Mouse (Mus musculus) forebrain, embryonic 15.5 days (tissue): ENCODE measurements around the gene Nedd8. TPM values are rescaled to one million over a fixed set of nuclear protein-coding genes. Genes with fewer than 3 reads are reported as not detected.
A peak's percentile ranks its signal among the peaks of the same experiment; 100 is the strongest.

Experiments
- ATAC-seq: fragments of 200-750 bp; cut with Nextera tagmentation; replicated peaks from 2 replicates; pipeline ENCODE4 v1.8.0; 2017; ENCODE audit warnings: mild to moderate bottlenecking, moderate TSS enrichment, moderate library complexity
- H3K27ac ChIP-seq: fragments of 300-500 bp; sonication (generic); replicated peaks from 2 replicates; pipeline ENCODE4 v1.5.1; 2015; ENCODE audit warnings: mild to moderate bottlenecking, inconsistent platforms
- H3K27me3 ChIP-seq: fragments of 300-500 bp; sonication (generic); 2 replicates; pipeline ENCODE4 v1.6.1; 2015; ENCODE audit warnings: inconsistent platforms
- H3K36me3 ChIP-seq: fragments of 300-500 bp; sonication (generic); 2 replicates; pipeline ENCODE4 v1.6.1; 2015; ENCODE audit warnings: mild to moderate bottlenecking, inconsistent platforms
- H3K4me1 ChIP-seq: fragments of 300-500 bp; sonication (generic); 2 replicates; pipeline ENCODE4 v1.6.1; 2015; ENCODE audit warnings: inconsistent platforms
- H3K4me2 ChIP-seq: fragments of 300-500 bp; sonication (generic); replicated peaks from 2 replicates; pipeline ENCODE4 v1.6.1; 2015; ENCODE audit warnings: mild to moderate bottlenecking, inconsistent platforms
- H3K4me3 ChIP-seq: fragments of 300-500 bp; sonication (generic); 2 replicates; pipeline ENCODE4 v1.5.1; 2015; ENCODE audit warnings: mild to moderate bottlenecking, inconsistent platforms
- H3K9ac ChIP-seq: fragments of 300-500 bp; sonication (generic); replicated peaks from 2 replicates; pipeline ENCODE4 v1.6.1; 2015; ENCODE audit warnings: mild to moderate bottlenecking, inconsistent platforms
- H3K9me3 ChIP-seq: fragments of 300-500 bp; sonication (generic); 2 replicates; pipeline ENCODE4 v1.6.1; 2016; ENCODE audit warnings: inconsistent platforms
- WGBS: fragments of 180-500 bp; shearing (Covaris S2); methylation state at CpG from one replicate; pipeline ENCODE4 v1.1.7; 2015; ENCODE audit warnings: mixed read lengths; 5-methylcytosine and 5-hydroxymethylcytosine counted together
- polyA plus RNA-seq: library from polyadenylated mRNA; unstranded; fragments of >200 nt; fragmentation: Nextera tagmentation; extraction: Ambion mirVana; gene quantifications from 2 replicates; pipeline ENCODE4 v1.2.1, GENCODE M21; 2015

The Nedd8 gene
- polyA plus RNA-seq, 1 experiment from 2014 or later, result 563 TPM

DNA sequence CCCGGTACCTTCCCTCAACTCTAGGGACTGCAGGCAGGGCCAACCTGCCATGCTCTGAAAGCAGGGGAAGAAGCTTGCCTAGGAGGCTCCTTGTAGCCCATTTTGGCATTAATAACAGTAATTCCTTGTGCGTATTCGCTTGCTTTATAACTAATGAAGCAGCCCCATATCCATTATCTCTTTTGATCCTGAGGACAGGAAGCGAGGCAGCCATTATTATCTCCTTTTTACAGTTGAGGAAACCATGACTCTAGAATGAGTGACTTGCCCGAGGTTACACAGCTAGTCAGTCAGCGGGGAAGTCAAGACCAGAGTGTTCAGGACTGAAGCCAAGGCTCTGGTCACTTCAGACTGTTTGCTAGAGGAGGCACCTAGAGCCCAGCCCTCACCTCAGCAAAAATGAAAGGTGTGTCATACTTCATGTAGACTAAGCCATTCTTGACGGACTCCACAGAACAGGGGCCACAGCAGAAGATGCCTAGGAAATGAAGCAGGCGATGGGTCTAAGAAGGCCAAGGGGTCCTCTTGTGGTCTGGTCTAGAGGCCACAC, 34.2 kb upstream of the Nedd8 start:
- H3K9ac ChIP-seq, result no peak overlapping the region
- H3K27ac ChIP-seq, result no peak overlapping the region
- no peaks in the 10 kb centered on the region for H3K27me3 ChIP-seq
- no peaks in the 10 kb centered on the region for H3K4me1 ChIP-seq
- no peak overlapping the region for H3K4me2 ChIP-seq
- WGBS, result 88% methylated on average over 8 of the region's 8 CpGs
- no peak overlapping the region for H3K4me3 ChIP-seq
- ATAC-seq, result no peak
- H3K36me3 ChIP-seq, result no peaks in the 10 kb centered on the region
- H3K9me3 ChIP-seq, result no peaks in the 10 kb centered on the region

DNA sequence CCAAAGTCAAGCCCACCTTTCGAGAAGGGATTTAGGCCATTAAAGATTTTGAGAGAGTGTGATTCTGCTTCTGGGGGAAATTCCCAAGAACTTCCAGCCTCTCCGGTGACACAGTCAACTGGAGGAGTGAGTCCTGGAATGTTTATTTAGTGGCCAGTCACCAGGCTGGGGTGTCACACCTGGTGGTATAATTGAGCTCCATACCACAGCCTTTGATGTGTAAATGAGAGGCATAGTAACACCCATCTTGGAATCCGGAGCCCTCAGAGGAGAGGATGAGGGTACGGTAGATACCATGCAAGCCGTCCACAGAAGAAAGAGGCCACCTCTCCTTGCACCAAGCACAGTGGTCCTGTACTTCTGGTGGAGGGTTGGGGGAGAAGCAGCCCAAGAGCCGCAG, 30.8 kb upstream of the Nedd8 start:
- H3K4me3 ChIP-seq, result no peak overlapping the region
- ATAC-seq, result no peak
- no peaks in the 10 kb centered on the region for H3K4me1 ChIP-seq
- H3K9me3 ChIP-seq, result no peaks in the 10 kb centered on the region
- no peak overlapping the region for H3K27ac ChIP-seq
- H3K9ac ChIP-seq, result no peak overlapping the region
- WGBS, result 69% methylated on average over 6 of the region's 6 CpGs
- H3K4me2 ChIP-seq, result no peak overlapping the region
- no peaks in the 10 kb centered on the region for H3K36me3 ChIP-seq
- H3K27me3 ChIP-seq, result no peaks in the 10 kb centered on the region

DNA sequence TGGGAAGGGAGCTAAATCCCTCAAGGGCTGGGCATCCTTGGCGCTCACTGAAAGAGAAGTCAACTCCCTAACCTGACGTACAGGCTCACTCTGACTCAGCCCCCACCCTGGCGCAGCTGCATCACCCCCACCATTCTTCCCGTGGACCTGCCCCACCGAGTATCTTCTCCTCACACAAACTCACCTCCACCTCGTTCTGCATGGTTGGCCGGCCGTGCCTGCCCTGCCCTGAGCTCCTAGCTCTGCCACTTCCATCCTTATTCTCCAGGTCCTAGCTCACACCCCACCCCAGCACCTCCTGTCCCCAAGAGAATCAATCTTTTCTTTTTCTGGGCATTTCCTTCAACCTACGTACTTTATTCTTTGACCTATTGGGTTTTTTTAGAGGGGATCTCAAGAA, 29.2 kb upstream of the Nedd8 start:
- ATAC-seq, result no peak
- no peaks in the 10 kb centered on the region for H3K27me3 ChIP-seq
- H3K36me3 ChIP-seq, result no peaks in the 10 kb centered on the region
- H3K27ac ChIP-seq, result no peak overlapping the region
- whole genome bisulfite sequencing, result 62% methylated on average over 9 of the region's 9 CpGs
- no peak overlapping the region for H3K9ac ChIP-seq
- no peak overlapping the region for H3K4me2 ChIP-seq
- H3K9me3 ChIP-seq, result no peaks in the 10 kb centered on the region
- H3K4me1 ChIP-seq, result no peaks in the 10 kb centered on the region
- no peak overlapping the region for H3K4me3 ChIP-seq

DNA sequence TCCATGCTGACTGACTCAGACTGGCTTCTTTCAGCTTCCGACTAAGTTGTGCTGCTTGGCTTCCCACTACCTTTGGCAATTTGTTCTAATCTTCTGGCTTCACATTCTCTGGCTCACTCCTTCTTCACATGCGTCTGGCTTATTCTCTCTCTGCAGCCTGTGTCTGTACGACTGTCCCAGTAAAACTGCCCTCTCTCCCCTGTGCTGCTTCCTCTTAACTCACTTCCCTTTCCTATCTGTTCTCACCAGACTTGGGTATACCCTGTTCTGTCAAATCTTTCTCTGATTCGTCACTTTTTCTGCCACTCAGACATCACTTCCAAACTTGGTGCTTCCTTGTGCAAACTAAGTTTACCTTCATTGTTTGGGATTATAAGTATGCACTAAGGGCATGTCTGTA, 25.3 kb upstream of the Nedd8 start:
- no peaks in the 10 kb centered on the region for H3K4me1 ChIP-seq

DNA sequence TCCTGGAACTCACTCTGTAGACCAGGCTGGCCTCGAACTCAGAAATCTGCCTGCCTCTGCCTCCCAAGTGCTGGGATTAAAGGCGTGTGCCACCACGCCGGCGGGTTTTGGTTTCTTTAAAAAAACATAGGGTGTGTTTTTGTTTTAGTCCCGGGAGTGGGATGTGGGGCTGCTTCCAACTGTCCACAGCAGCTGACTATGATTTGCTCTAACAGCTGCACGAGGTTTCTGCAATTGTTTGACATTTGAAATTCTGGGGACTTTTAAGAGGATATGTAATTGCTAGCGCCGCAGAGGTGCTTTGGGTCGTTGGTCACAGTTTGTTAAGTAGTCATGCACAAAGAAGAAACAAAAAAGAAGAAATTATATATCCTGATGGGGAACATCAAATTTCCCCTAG, 17.5 kb upstream of the Nedd8 start:
- WGBS, result 81% methylated on average over 10 of the region's 10 CpGs
- no peaks in the 10 kb centered on the region for H3K36me3 ChIP-seq
- ATAC-seq, result no peak

More for the DNA sequence above, 25.3 kb upstream of the Nedd8 start:
- Histone ChIP-seq H3K9ac (no peak overlapping the region), H3K27ac (no peak overlapping the region), H3K4me2 (no peak overlapping the region), H3K9me3 (no peaks in the 10 kb centered on the region), H3K4me3 (no peak overlapping the region), H3K27me3 (no peaks in the 10 kb centered on the region), H3K36me3 (no peaks in the 10 kb centered on the region)
- no peak for ATAC-seq
- 83% methylated on average over 4 of the region's 4 CpGs for WGBS

DNA sequence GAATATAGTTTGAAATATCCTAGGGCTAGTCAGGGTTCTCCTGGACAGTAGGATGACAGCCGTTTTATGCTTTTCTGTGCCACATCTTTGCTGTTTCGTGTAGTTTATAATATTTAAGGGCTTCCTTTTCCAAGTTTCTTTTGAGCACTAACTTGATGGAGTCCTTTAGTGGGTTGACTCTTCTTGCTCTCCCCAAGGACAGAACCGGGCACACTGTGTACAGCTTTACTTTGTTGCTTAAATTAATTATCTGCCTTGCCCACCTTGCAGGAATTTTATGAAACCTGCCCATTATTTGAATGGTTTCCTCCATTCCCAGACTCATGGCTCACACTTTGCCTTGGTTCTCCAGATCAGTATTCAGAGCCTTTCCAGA, 10.2 kb upstream of the Nedd8 start:
- Histone ChIP-seq H3K9me3 (no peaks in the 10 kb centered on the region), H3K4me1 (peaks cover 11% of the 10 kb centered on the region), H3K4me2 (peak overlapping the region; percentile 90), H3K36me3 (peaks cover 27% of the 10 kb centered on the region), H3K27me3 (no peaks in the 10 kb centered on the region), H3K4me3 (peak overlapping the region; percentile 79), H3K27ac (peak overlapping the region; percentile 73), H3K9ac (peak overlapping the region; percentile 66)
- 6% methylated on average over 3 of the region's 3 CpGs for WGBS
- ATAC-seq, result peak; percentile 45; the same call in 1 of the 2 replicates

More for the DNA sequence above, 17.5 kb upstream of the Nedd8 start:
- Histone ChIP-seq H3K27ac (no peak overlapping the region), H3K9ac (no peak overlapping the region), H3K27me3 (no peaks in the 10 kb centered on the region), H3K4me1 (no peaks in the 10 kb centered on the region), H3K4me2 (no peak overlapping the region), H3K4me3 (no peak overlapping the region), H3K9me3 (no peaks in the 10 kb centered on the region)

DNA sequence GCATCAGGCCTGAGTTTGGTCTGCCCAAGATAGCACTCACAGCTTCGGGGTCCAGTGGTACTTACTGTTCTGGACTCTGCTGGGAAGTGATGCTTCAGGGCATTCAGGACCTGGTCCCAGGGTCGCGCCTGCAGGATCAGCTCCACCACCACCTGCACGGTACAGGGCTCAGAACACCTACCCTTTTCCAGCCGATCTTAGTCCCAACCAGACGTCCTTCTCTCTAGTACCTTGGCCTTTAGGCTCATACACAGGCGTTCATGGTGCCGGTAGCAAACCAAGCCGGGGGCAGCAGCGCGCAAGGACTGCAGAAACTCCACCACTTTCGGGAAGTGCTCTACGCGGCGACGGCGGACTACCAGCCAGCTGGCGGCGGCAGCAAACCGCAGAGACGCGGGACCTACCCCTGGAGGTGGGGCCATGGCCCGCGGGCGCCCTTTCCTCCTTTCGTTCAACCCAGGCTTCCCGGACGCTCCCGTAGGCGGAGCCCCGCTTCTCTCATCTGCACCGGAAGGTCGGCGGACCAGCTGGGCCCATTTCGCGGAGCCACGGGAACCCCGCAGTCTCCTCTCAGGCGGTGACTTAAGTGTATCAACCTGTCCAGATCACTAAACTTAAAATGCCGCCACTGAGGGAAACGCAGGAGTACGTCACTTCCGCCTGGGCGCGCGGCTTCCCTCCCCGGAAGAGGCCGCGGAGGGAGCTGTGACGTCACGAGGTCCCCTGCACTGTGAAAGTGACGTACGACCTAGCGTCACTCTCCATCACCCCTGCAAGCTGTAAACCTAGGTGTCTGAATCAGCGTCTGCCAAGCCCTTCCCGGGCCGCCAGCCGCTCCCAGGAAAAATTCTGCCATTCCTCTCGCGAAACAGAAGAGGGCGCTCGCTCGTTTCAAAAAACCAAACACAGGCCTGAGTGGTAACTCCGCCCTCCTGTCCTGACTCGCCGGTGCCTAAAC, 9.5 kb upstream of the Nedd8 start, which contains the start of gene Tinf2:
TSS of gene Tinf2 (minus strand) at position 661 of the 958 bp plus-strand sequence.
- Histone ChIP-seq H3K27ac (peak within 1 kb of the TSS; percentile 73), H3K9ac (peak within 1 kb of the TSS; percentile 66), H3K4me1 (peaks cover 11% of the 10 kb centered on the region), H3K27me3 (no peaks in the 10 kb centered on the region), H3K4me3 (peak within 1 kb of the TSS; percentile 79), H3K9me3 (no peaks in the 10 kb centered on the region), H3K4me2 (peak within 1 kb of the TSS; percentile 90), H3K36me3 (peaks cover 34% of the 10 kb centered on the region)
- whole genome bisulfite sequencing, result under 1% methylated on average over 66 of the region's 66 CpGs
- peak; percentile 98 for ATAC-seq

DNA sequence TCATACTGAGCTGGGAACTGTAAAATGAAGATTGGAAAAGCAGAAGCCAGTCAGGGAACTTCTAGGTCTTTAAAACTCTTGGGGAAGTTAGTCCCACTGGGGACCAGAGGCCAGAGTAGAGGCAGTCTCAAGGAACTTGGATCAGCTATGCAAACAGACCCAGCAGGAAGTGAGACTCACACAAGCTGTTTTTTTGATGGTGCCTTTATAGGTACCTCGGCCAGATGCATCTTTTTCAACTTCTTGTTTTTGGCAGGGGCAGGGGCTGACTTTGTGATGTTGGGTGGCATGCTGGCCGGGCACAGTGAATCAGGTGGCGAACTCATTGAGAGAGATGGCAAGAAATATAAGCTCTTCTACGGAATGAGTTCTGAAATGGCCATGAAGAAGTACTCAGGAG, 5.7 kb upstream of the Nedd8 start:
- H3K4me3 ChIP-seq, result no peak overlapping the region
- no peak for ATAC-seq
- 84% methylated on average over 4 of the region's 4 CpGs for WGBS
- no peaks in the 10 kb centered on the region for H3K27me3 ChIP-seq
- no peak overlapping the region for H3K4me2 ChIP-seq
- no peak overlapping the region for H3K9ac ChIP-seq
- H3K9me3 ChIP-seq, result no peaks in the 10 kb centered on the region
- peaks cover 16% of the 10 kb centered on the region for H3K4me1 ChIP-seq
- H3K36me3 ChIP-seq, result peaks cover 47% of the 10 kb centered on the region
- H3K27ac ChIP-seq, result no peak overlapping the region

DNA sequence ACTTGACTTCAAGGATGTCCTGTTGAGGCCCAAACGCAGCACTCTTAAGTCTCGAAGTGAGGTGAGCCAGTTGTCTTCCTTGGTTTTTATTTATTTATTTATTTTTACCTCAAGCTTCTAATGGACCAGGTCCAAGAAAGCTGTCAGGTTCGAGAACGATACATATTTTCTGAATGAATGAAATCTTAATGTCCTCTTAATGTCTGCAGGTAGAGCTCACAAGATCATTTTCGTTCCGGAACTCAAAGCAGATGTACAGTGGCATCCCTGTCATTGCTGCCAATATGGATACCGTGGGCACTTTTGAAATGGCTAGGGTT, 777 bp upstream of the Nedd8 start:
- no peak overlapping the region for H3K27ac ChIP-seq
- no peak for ATAC-seq
- H3K4me3 ChIP-seq, result peak overlapping the region; percentile 70
- no peaks in the 10 kb centered on the region for H3K27me3 ChIP-seq
- peaks cover 27% of the 10 kb centered on the region for H3K36me3 ChIP-seq
- WGBS, result 79% methylated on average over 7 of the region's 7 CpGs
- peak overlapping the region; percentile 55 for H3K4me2 ChIP-seq
- H3K9ac ChIP-seq, result peak overlapping the region; percentile 47
- no peaks in the 10 kb centered on the region for H3K9me3 ChIP-seq
- peaks cover 34% of the 10 kb centered on the region for H3K4me1 ChIP-seq

DNA sequence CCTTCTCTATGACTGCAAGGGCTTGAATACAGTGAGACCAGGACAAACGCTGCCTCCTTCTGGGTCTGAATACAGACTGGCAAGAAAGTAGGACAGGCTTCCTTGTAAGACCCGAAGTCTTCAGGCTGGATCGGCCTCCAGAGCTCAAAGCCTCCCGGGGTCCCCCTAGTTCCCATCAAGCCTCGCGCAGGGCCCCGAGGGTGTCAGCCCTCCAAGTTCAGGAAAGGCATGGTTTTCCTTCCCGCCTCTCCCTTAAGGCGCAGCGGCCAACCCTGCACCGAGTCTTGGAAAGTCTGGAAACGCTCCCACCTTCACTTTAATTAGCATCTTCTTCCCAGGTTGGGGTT, 465 bp downstream of the Nedd8 start:
- WGBS, result under 1% methylated on average over 12 of the region's 12 CpGs
- Histone ChIP-seq H3K4me3 (peak overlapping the region; percentile 70), H3K4me2 (peak overlapping the region; percentile 83), H3K4me1 (peaks cover 34% of the 10 kb centered on the region), H3K36me3 (peaks cover 15% of the 10 kb centered on the region), H3K27ac (peak overlapping the region; percentile 90), H3K27me3 (no peaks in the 10 kb centered on the region), H3K9ac (peak overlapping the region; percentile 70), H3K9me3 (no peaks in the 10 kb centered on the region)
- peak; percentile 71 for ATAC-seq

DNA sequence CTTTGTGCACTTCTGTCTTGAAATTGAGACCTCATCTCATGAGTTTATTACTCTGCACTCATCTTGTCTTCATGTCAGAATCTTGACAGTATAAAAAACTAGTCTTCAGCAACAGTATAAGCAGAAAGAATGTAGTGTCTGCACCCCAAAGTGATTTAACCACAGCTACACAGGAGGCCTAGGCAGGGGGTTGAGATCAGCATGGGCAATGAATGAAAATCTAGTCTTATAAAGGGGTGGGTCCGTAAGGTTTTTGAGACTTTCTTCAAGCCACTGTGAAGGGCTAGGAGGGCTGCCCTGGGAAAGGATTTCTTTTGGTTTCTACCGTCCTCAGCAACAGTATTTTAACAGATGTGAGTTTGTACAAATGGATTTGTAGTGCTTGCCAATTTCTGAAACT, 11.3 kb downstream of the Nedd8 start:
- Histone ChIP-seq H3K9ac (no peak overlapping the region), H3K27me3 (no peaks in the 10 kb centered on the region), H3K4me3 (peak overlapping the region; percentile 66), H3K36me3 (peaks cover 32% of the 10 kb centered on the region), H3K4me2 (peak overlapping the region; percentile 56), H3K4me1 (peaks cover 10% of the 10 kb centered on the region), H3K9me3 (no peaks in the 10 kb centered on the region), H3K27ac (peak overlapping the region; percentile 86)
- WGBS, result 35% methylated on average over 2 of the region's 2 CpGs
- no peak; the same call in 1 of the 2 replicates for ATAC-seq

DNA sequence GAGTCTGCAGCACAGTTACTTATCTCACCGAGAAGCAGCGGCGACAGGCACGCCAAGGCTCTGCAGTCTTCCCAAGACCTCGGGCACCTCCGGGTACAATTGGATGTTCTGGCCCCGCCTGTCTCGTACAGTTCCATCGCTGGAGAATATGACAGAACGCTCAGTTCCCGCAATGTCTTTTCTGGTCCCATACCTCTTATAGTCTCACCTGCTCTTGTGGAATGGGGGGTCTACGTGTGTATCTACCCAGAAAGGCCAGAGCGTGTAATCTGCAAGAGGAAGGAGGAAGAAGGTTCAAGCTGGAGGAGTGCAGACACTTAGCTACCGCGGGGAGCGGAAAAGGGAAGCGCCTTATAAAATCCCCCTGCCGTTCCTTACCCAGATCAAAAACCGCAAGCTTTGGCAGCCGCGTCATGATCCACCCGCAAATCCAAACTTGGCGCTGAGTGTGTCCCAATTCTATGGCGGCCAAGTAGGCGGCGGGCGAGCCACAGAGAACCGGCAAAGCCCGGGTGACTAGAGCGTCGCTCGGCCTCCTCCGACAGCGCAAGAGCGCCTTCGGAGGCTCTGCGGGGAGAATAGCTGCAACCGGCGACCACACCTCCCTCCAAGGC, 11.9 kb downstream of the Nedd8 start, which contains the start of gene Mdp1:
TSS of gene Mdp1 (minus strand) at position 549 of the 614 bp plus-strand sequence.
- ATAC-seq, result peak; percentile 96
- H3K9me3 ChIP-seq, result no peaks in the 10 kb centered on the region
- WGBS, result under 1% methylated on average over 39 of the region's 39 CpGs
- H3K36me3 ChIP-seq, result peaks cover 32% of the 10 kb centered on the region
- H3K4me1 ChIP-seq, result peaks cover 10% of the 10 kb centered on the region
- no peaks in the 10 kb centered on the region for H3K27me3 ChIP-seq
- H3K27ac ChIP-seq, result peak within 1 kb of the TSS; percentile 86
- H3K4me2 ChIP-seq, result peak within 1 kb of the TSS; percentile 56
- peak within 1 kb of the TSS; percentile 66 for H3K4me3 ChIP-seq
- peak within 1 kb of the TSS; percentile 76 for H3K9ac ChIP-seq
